Mouse (Mus musculus): ENCODE results near the gene Hoxa11.

- TF ChIP-seq CTCF (IDR thresholded peaks at IDR 0.05; ENCODE audit: low read depth) (no peak), EP300 (optimal IDR thresholded peaks at IDR 0.05) (no peak)
Measured at GRCm38 (mm10) chr6:52268341-52268740, 22.7 kb upstream of the Hoxa11 start.
